Mouse (Mus musculus): ENCODE measurements around the gene Emilin1. TPM values are rescaled to one million over a fixed set of nuclear protein-coding genes. Genes with fewer than 3 reads are reported as not detected.

Emilin1 gene
- polyA plus RNA-seq (2014; fragmentation: Illumina TruSeq; extraction: RNeasy Lipid Tissue Mini Kit (QIAGEN cat#74804); ENCODE audit: low read depth, low replicate concordance) = 0.22 TPM

GRCm38 (mm10) chr5:30913060-30913841, at the start of gene Emilin1:
Gene Emilin1, plus strand, starts transcription at chr5:30913402.

GRCm38 (mm10) chr5:30867712-30868111, 45.5 kb upstream of the Emilin1 start, which contains the start of gene Tmem214:
Gene Tmem214, plus strand, starts transcription at chr5:30868012.

GRCm38 (mm10) chr5:30888337-30889087, 24.7 kb upstream of the Emilin1 start, which contains the start of gene Agbl5:
Gene Agbl5, plus strand, starts transcription at chr5:30888694.

GRCm38 (mm10) chr5:30907413-30908059, 5.7 kb upstream of the Emilin1 start, which contains the start of gene Ost4:
Gene Ost4, minus strand, starts transcription at chr5:30907788.

GRCm38 (mm10) chr5:30921256-30922033, 8.2 kb downstream of the Emilin1 start, which contains the start of gene Khk:
Gene Khk, plus strand, starts transcription at chr5:30921431.

GRCm38 (mm10) chr5:30944956-30945781, 32.0 kb downstream of the Emilin1 start, which contains the start of gene Cgref1:
Gene Cgref1, minus strand, starts transcription at chr5:30945591.

GRCm38 (mm10) chr5:30959966-30960501, 46.8 kb downstream of the Emilin1 start, which contains the start of gene Preb:
Gene Preb, minus strand, starts transcription at chr5:30960361.

GRCm38 (mm10) chr5:30968416-30968815, 55.2 kb downstream of the Emilin1 start, which contains the start of gene Tcf23:
Gene Tcf23, plus strand, starts transcription at chr5:30968662.

Other genes with a start within 250 kb of the Emilin1 start
- gene Cenpa, start 246.6 kb upstream of the Emilin1 start, polyA plus RNA-seq (2014; fragmentation: Illumina TruSeq; extraction: RNeasy Lipid Tissue Mini Kit (QIAGEN cat#74804); ENCODE audit: low read depth, low replicate concordance) = 15.7 TPM
- 0.35 TPM for gene Dpysl5, start 201.8 kb upstream of the Emilin1 start, polyA plus RNA-seq (2014; fragmentation: Illumina TruSeq; extraction: RNeasy Lipid Tissue Mini Kit (QIAGEN cat#74804); ENCODE audit: low read depth, low replicate concordance)
- 9.7 TPM for gene Mapre3, start 98.8 kb upstream of the Emilin1 start, polyA plus RNA-seq (2014; fragmentation: Illumina TruSeq; extraction: RNeasy Lipid Tissue Mini Kit (QIAGEN cat#74804); ENCODE audit: low read depth, low replicate concordance)
- gene Tmem214, start 45.4 kb upstream of the Emilin1 start, polyA plus RNA-seq (2014; fragmentation: Illumina TruSeq; extraction: RNeasy Lipid Tissue Mini Kit (QIAGEN cat#74804); ENCODE audit: low read depth, low replicate concordance) = 16.6 TPM
- 4.6 TPM for gene Agbl5, start 24.7 kb upstream of the Emilin1 start, polyA plus RNA-seq (2014; fragmentation: Illumina TruSeq; extraction: RNeasy Lipid Tissue Mini Kit (QIAGEN cat#74804); ENCODE audit: low read depth, low replicate concordance)
- gene Ost4, start 5.6 kb upstream of the Emilin1 start, polyA plus RNA-seq (2014; fragmentation: Illumina TruSeq; extraction: RNeasy Lipid Tissue Mini Kit (QIAGEN cat#74804); ENCODE audit: low read depth, low replicate concordance) = 244 TPM
- not detected for gene Khk, start 8.0 kb downstream of the Emilin1 start, polyA plus RNA-seq (2014; fragmentation: Illumina TruSeq; extraction: RNeasy Lipid Tissue Mini Kit (QIAGEN cat#74804); ENCODE audit: low read depth, low replicate concordance)
- gene Cgref1, start 32.2 kb downstream of the Emilin1 start, polyA plus RNA-seq (2014; fragmentation: Illumina TruSeq; extraction: RNeasy Lipid Tissue Mini Kit (QIAGEN cat#74804); ENCODE audit: low read depth, low replicate concordance) = 7.3 TPM
- 28.8 TPM for gene Preb, start 47.0 kb downstream of the Emilin1 start, polyA plus RNA-seq (2014; fragmentation: Illumina TruSeq; extraction: RNeasy Lipid Tissue Mini Kit (QIAGEN cat#74804); ENCODE audit: low read depth, low replicate concordance)
- gene Tcf23, start 55.3 kb downstream of the Emilin1 start, polyA plus RNA-seq (2014; fragmentation: Illumina TruSeq; extraction: RNeasy Lipid Tissue Mini Kit (QIAGEN cat#74804); ENCODE audit: low read depth, low replicate concordance) = 1.1 TPM
- 79.4 TPM for gene Atraid, start 134.9 kb downstream of the Emilin1 start, polyA plus RNA-seq (2014; fragmentation: Illumina TruSeq; extraction: RNeasy Lipid Tissue Mini Kit (QIAGEN cat#74804); ENCODE audit: low read depth, low replicate concordance)
- gene Slc5a6, start 135.5 kb downstream of the Emilin1 start, polyA plus RNA-seq (2014; fragmentation: Illumina TruSeq; extraction: RNeasy Lipid Tissue Mini Kit (QIAGEN cat#74804); ENCODE audit: low read depth, low replicate concordance) = 6.1 TPM
- gene Cad, start 141.4 kb downstream of the Emilin1 start, polyA plus RNA-seq (2014; fragmentation: Illumina TruSeq; extraction: RNeasy Lipid Tissue Mini Kit (QIAGEN cat#74804); ENCODE audit: low read depth, low replicate concordance) = 0.85 TPM
- gene Dnajc5g, start 192.9 kb downstream of the Emilin1 start, polyA plus RNA-seq (2014; fragmentation: Illumina TruSeq; extraction: RNeasy Lipid Tissue Mini Kit (QIAGEN cat#74804); ENCODE audit: low read depth, low replicate concordance) = not detected
- not detected for gene Slc30a3, start 194.8 kb downstream of the Emilin1 start, polyA plus RNA-seq (2014; fragmentation: Illumina TruSeq; extraction: RNeasy Lipid Tissue Mini Kit (QIAGEN cat#74804); ENCODE audit: low read depth, low replicate concordance)
- not detected for gene Trim54, start 203.3 kb downstream of the Emilin1 start, polyA plus RNA-seq (2014; fragmentation: Illumina TruSeq; extraction: RNeasy Lipid Tissue Mini Kit (QIAGEN cat#74804); ENCODE audit: low read depth, low replicate concordance)
- gene Ucn, start 225.4 kb downstream of the Emilin1 start, polyA plus RNA-seq (2014; fragmentation: Illumina TruSeq; extraction: RNeasy Lipid Tissue Mini Kit (QIAGEN cat#74804); ENCODE audit: low read depth, low replicate concordance) = not detected
- 24.2 TPM for gene Mpv17, start 240.8 kb downstream of the Emilin1 start, polyA plus RNA-seq (2014; fragmentation: Illumina TruSeq; extraction: RNeasy Lipid Tissue Mini Kit (QIAGEN cat#74804); ENCODE audit: low read depth, low replicate concordance)